Mouse (Mus musculus): ENCODE data around the gene Hbs1l. TPM values are rescaled to one million over a fixed set of nuclear protein-coding genes. Genes with fewer than 3 reads are reported as not detected.

Hbs1l gene
- polyA plus RNA-seq, 1 experiment from 2014 or later: 121 TPM

GRCm38 (mm10) chr10:21400453-21400852, 104.7 kb downstream of the Hbs1l start:
- Histone ChIP-seq H3K4me1 (0 out of 2 replicates have a peak, but pooled peaks cover 3% of the 10 kb centered on the region), H3K36me3 (replicated peaks) (no peaks in the 10 kb centered on the region), H3K27ac (replicated peaks) (no peak overlapping the region), H3K9me3 (no peaks in the 10 kb centered on the region), H3K27me3 (replicated peaks; ENCODE audit: low read depth, poor library complexity, severe bottlenecking) (no peaks in the 10 kb centered on the region), H3K4me3 (no peak overlapping the region)
- DNase-seq (ENCODE audit: low spot score): no peak
- 58% methylated on average over 2 of the region's 2 CpGs for WGBS

GRCm38 (mm10) chr10:21401259-21401658, 105.5 kb downstream of the Hbs1l start:
- WGBS: 72% methylated on average over 4 of the region's 4 CpGs
- Histone ChIP-seq H3K36me3 (replicated peaks) (no peaks in the 10 kb centered on the region), H3K9me3 (no peaks in the 10 kb centered on the region), H3K4me3 (no peak overlapping the region), H3K27ac (replicated peaks) (no peak overlapping the region), H3K27me3 (replicated peaks; ENCODE audit: low read depth, poor library complexity, severe bottlenecking) (no peaks in the 10 kb centered on the region), H3K4me1 (0 out of 2 replicates have a peak, but pooled peaks cover 3% of the 10 kb centered on the region)
- no peak for DNase-seq (ENCODE audit: low spot score)

GRCm38 (mm10) chr10:21404822-21405221, 109.0 kb downstream of the Hbs1l start:
- no peaks in the 10 kb centered on the region for H3K27me3 ChIP-seq (replicated peaks; ENCODE audit: low read depth, poor library complexity, severe bottlenecking)
- H3K9me3 ChIP-seq: no peaks in the 10 kb centered on the region
- 90% methylated on average over 4 of the region's 4 CpGs for WGBS
- H3K36me3 ChIP-seq (replicated peaks): no peaks in the 10 kb centered on the region
- no peak overlapping the region for H3K4me3 ChIP-seq
- no peak overlapping the region for H3K27ac ChIP-seq (replicated peaks)
- H3K4me1 ChIP-seq: 0 out of 2 replicates have a peak, but pooled peaks cover 3% of the 10 kb centered on the region
- no peak for DNase-seq (ENCODE audit: low spot score)

GRCm38 (mm10) chr10:21405707-21406534, 110.1 kb downstream of the Hbs1l start:
- Histone ChIP-seq H3K4me3 (no peak overlapping the region), H3K4me1 (0 out of 2 replicates have a peak, but pooled peaks cover 3% of the 10 kb centered on the region), H3K27me3 (replicated peaks; ENCODE audit: low read depth, poor library complexity, severe bottlenecking) (no peaks in the 10 kb centered on the region), H3K36me3 (replicated peaks) (no peaks in the 10 kb centered on the region), H3K27ac (replicated peaks) (no peak overlapping the region), H3K9me3 (no peaks in the 10 kb centered on the region)
- 82% methylated on average over 11 of the region's 11 CpGs for WGBS
- no peak for DNase-seq (ENCODE audit: low spot score)

- DNase-seq (ENCODE audit: low spot score): no peak
- 87% methylated on average over 5 of the region's 5 CpGs for WGBS
- Histone ChIP-seq H3K27me3 (replicated peaks; ENCODE audit: low read depth, poor library complexity, severe bottlenecking) (no peaks in the 10 kb centered on the region), H3K4me1 (no peaks in the 10 kb centered on the region), H3K36me3 (replicated peaks) (no peaks in the 10 kb centered on the region), H3K4me3 (no peak overlapping the region), H3K27ac (replicated peaks) (no peak overlapping the region), H3K9me3 (no peaks in the 10 kb centered on the region)
These were observed 114.9 kb downstream of the Hbs1l start for GRCm38 (mm10) chr10:21410711-21411110.

- no peak overlapping the region for H3K27ac ChIP-seq (replicated peaks)
- no peaks in the 10 kb centered on the region for H3K9me3 ChIP-seq
- no peaks in the 10 kb centered on the region for H3K27me3 ChIP-seq (replicated peaks; ENCODE audit: low read depth, poor library complexity, severe bottlenecking)
- H3K36me3 ChIP-seq (replicated peaks): no peaks in the 10 kb centered on the region
- DNase-seq (ENCODE audit: low spot score): no peak
- H3K4me1 ChIP-seq: no peaks in the 10 kb centered on the region
- no peak overlapping the region for H3K4me3 ChIP-seq
- 74% methylated on average over 6 of the region's 6 CpGs for WGBS
These were observed 115.9 kb downstream of the Hbs1l start for GRCm38 (mm10) chr10:21411621-21412205.

- no peaks in the 10 kb centered on the region for H3K27me3 ChIP-seq (replicated peaks; ENCODE audit: low read depth, poor library complexity, severe bottlenecking)
- H3K9me3 ChIP-seq: no peaks in the 10 kb centered on the region
- no peaks in the 10 kb centered on the region for H3K36me3 ChIP-seq (replicated peaks)
- no peak overlapping the region for H3K4me3 ChIP-seq
- no peaks in the 10 kb centered on the region for H3K4me1 ChIP-seq
- no peak overlapping the region for H3K27ac ChIP-seq (replicated peaks)
- DNase-seq (ENCODE audit: low spot score): no peak
- 81% methylated on average over 4 of the region's 4 CpGs for WGBS
These were observed 119.3 kb downstream of the Hbs1l start for GRCm38 (mm10) chr10:21415031-21415430.

GRCm38 (mm10) chr10:21416184-21416583, 120.4 kb downstream of the Hbs1l start:
- no peaks in the 10 kb centered on the region for H3K27me3 ChIP-seq (replicated peaks; ENCODE audit: low read depth, poor library complexity, severe bottlenecking)
- no peaks in the 10 kb centered on the region for H3K4me1 ChIP-seq
- no peak overlapping the region for H3K27ac ChIP-seq (replicated peaks)
- H3K9me3 ChIP-seq: no peaks in the 10 kb centered on the region
- DNase-seq (ENCODE audit: low spot score): no peak
- H3K36me3 ChIP-seq (replicated peaks): no peaks in the 10 kb centered on the region
- no peak overlapping the region for H3K4me3 ChIP-seq
- 86% methylated on average over 5 of the region's 5 CpGs for WGBS

Other genes starting within 250 kb of the Hbs1l start
- 4.4 and 5.3 TPM in 2 replicates for gene Myb, start 135.0 kb upstream of the Hbs1l start, polyA plus RNA-seq (2016; fragmentation: Nextera tagmentation; extraction: Ambion mirVana)
- gene Aldh8a1, start 81.3 kb downstream of the Hbs1l start, polyA plus RNA-seq (2016; fragmentation: Nextera tagmentation; extraction: Ambion mirVana): 0.08 and 0.10 TPM in 2 replicates